Mouse (Mus musculus) G1E (cell line): ENCODE measurements around the gene Ncapd2. TPM values are rescaled to one million over a fixed set of nuclear protein-coding genes. Genes with fewer than 3 reads are reported as not detected.
A peak's percentile ranks its signal among the peaks of the same experiment; 100 is the strongest.

ENCODE experiments used
- ATAC-seq: 2 replicates; pipeline ENCODE4 v1.8.0; 2016; ENCODE audit warnings: mild to moderate bottlenecking; ENCODE audit not compliant: insufficient number of reproducible peaks, poor library complexity, low FRiP score, severe bottlenecking; ENCODE audit errors: extremely low read depth
- DNase-seq: peaks from one replicate; pipeline ENCODE4 v3.0.0; 2012; ENCODE audit warnings: low spot score
- H3K27me3 ChIP-seq: 2 replicates; pipeline ENCODE4 v1.6.1; 2012; ENCODE audit warnings: mild to moderate bottlenecking, low read length, inconsistent platforms; ENCODE audit not compliant: insufficient read depth
- H3K36me3 ChIP-seq: replicated peaks from 2 replicates; pipeline ENCODE3; 2012; ENCODE audit warnings: mild to moderate bottlenecking, inconsistent platforms
- H3K4me1 ChIP-seq: 2 replicates; pipeline ENCODE4 v1.6.1; 2012; ENCODE audit warnings: low read depth, low read length, inconsistent platforms, mixed read lengths; ENCODE audit not compliant: insufficient read depth
- H3K4me3 ChIP-seq: 2 replicates; pipeline ENCODE4 v1.5.1; 2012; ENCODE audit warnings: low read depth, mild to moderate bottlenecking, inconsistent platforms, low read length, moderate library complexity, mixed read lengths
- H3K9me3 ChIP-seq: replicated peaks from 2 replicates; pipeline ENCODE4 v1.6.1; 2012; ENCODE audit warnings: inconsistent platforms
- CTCF ChIP-seq: IDR thresholded peaks from 2 replicates; pipeline ENCODE4 v1.5.1; 2012; ENCODE audit warnings: low read depth, low read length, inconsistent platforms, mixed read lengths
- GATA1 ChIP-seq: IDR thresholded peaks from 2 replicates; pipeline ENCODE4 v1.6.1; 2012; ENCODE audit warnings: borderline replicate concordance, low read length, inconsistent platforms, mixed read lengths
- GATA2 ChIP-seq: IDR thresholded peaks from 2 replicates; pipeline ENCODE4 v1.6.1; 2012; ENCODE audit warnings: low read depth, low read length, inconsistent platforms, borderline replicate concordance
- POLR2AphosphoS5 ChIP-seq: IDR thresholded peaks from 2 replicates; pipeline ENCODE4 v1.6.1; 2012; ENCODE audit warnings: low read depth, low read length, inconsistent platforms; ENCODE audit not compliant: insufficient replicate concordance
- TAL1 ChIP-seq: conservative IDR thresholded peaks from 2 replicates; pipeline ENCODE4 v1.6.1; 2012; ENCODE audit warnings: low read depth, low read length, inconsistent platforms, mixed read lengths
- polyA plus RNA-seq: library from polyadenylated mRNA; stranded (reverse); fragments of >175 nt; gene quantifications from 2 replicates; pipeline ENCODE4 v1.2.3, GENCODE M21; 2012
- total RNA-seq, 2 experiments: library from RNA; stranded (forward) in 1 of 2; stranded (reverse) in 1 of 2; fragments of 200-1000 nt in 1 of 2; fragments of >200 nt in 1 of 2; fragmentation: Nextera tagmentation in 1 of 2; gene quantifications; 2 replicates each; pipeline ENCODE4 v1.2.3; 2014 to 2017

The Ncapd2 gene
- total and polyA plus RNA-seq, 3 experiments, result 243 to 557 (median 269) TPM

GRCm38 (mm10) chr6:125131302-125132156 is 60.0 kb downstream of the Ncapd2 start, which contains the start of gene Nop2:
Gene Nop2, plus strand, starts transcription at chr6:125131909.
- Histone ChIP-seq H3K4me3 (peak within 1 kb of the TSS; percentile 85), H3K27me3 (no peaks in the 10 kb centered on the region), H3K9me3 (no peaks in the 10 kb centered on the region), H3K36me3 (peaks cover 79% of the 10 kb centered on the region), H3K4me1 (peaks cover 52% of the 10 kb centered on the region)
- TF ChIP-seq GATA2 (no peak), POLR2AphosphoS5 (peak; percentile 63), GATA1 (no peak)
- peak; percentile 85 for DNase-seq
- ATAC-seq, result peak; percentile 81

GRCm38 (mm10) chr6:125129710-125130402 is 61.6 kb downstream of the Ncapd2 start:
- TF ChIP-seq POLR2AphosphoS5, result no peak
- no peak for TF ChIP-seq TAL1
- TF ChIP-seq GATA1, result no peak
- TF ChIP-seq CTCF, result no peak
- no peak for TF ChIP-seq GATA2
- ATAC-seq (no peak), DNase-seq (no peak)
- Histone ChIP-seq H3K4me3 (no peak overlapping the region; the same call in 1 of the 2 replicates), H3K4me1 (peaks cover 39% of the 10 kb centered on the region), H3K36me3 (peaks cover 79% of the 10 kb centered on the region), H3K27me3 (no peaks in the 10 kb centered on the region), H3K9me3 (no peaks in the 10 kb centered on the region)

- ATAC-seq, result no peak
- Histone ChIP-seq H3K4me3 (no peak overlapping the region), H3K36me3 (peaks cover 79% of the 10 kb centered on the region)
Measured at GRCm38 (mm10) chr6:125128724-125129123, 62.8 kb downstream of the Ncapd2 start.

GRCm38 (mm10) chr6:125119387-125119786 is 72.1 kb downstream of the Ncapd2 start:
- Histone ChIP-seq H3K4me3 (no peak overlapping the region), H3K4me1 (0 out of 2 replicates have a peak, but pooled peaks cover 2% of the 10 kb centered on the region), H3K36me3 (peaks cover 94% of the 10 kb centered on the region), H3K9me3 (no peaks in the 10 kb centered on the region), H3K27me3 (no peaks in the 10 kb centered on the region)
- no peak for DNase-seq
- no peak for TF ChIP-seq GATA2
- no peak for TF ChIP-seq CTCF
- TF ChIP-seq TAL1, result no peak
- TF ChIP-seq POLR2AphosphoS5, result no peak
- no peak for TF ChIP-seq GATA1
- no peak for ATAC-seq

More at GRCm38 (mm10) chr6:125128724-125129123, 62.8 kb downstream of the Ncapd2 start:
- TF ChIP-seq GATA1 (no peak), GATA2 (no peak), TAL1 (no peak), POLR2AphosphoS5 (no peak)
- no peaks in the 10 kb centered on the region for H3K27me3 ChIP-seq
- no peaks in the 10 kb centered on the region for H3K9me3 ChIP-seq
- DNase-seq, result no peak
- peaks cover 28% of the 10 kb centered on the region for H3K4me1 ChIP-seq

Other genes with a start within 250 kb of the Ncapd2 start
- 123 and 194 TPM in 2 replicates for gene Cops7a, start 226.2 kb downstream of the Ncapd2 start, total RNA-seq (2014; fragmentation: Nextera tagmentation)
- gene Cops7a, start 226.2 kb downstream of the Ncapd2 start, total RNA-seq (2017), result 62.2 and 65.5 TPM in 2 replicates
- 59.2 and 79.0 TPM in 2 replicates for gene Cops7a, start 226.2 kb downstream of the Ncapd2 start, polyA plus RNA-seq
- not detected in 2 replicates for gene Pianp, start 195.0 kb downstream of the Ncapd2 start, total RNA-seq (2014; fragmentation: Nextera tagmentation)
- gene Pianp, start 195.0 kb downstream of the Ncapd2 start, total RNA-seq (2017), result not detected in 2 replicates
- gene Pianp, start 195.0 kb downstream of the Ncapd2 start, polyA plus RNA-seq, result not detected in 2 replicates
- 71.2 and 79.6 TPM in 2 replicates for gene Zfp384, start 182.6 kb downstream of the Ncapd2 start, total RNA-seq (2014; fragmentation: Nextera tagmentation)
- gene Zfp384, start 182.6 kb downstream of the Ncapd2 start, total RNA-seq (2017), result 22.9 and 25.7 TPM in 2 replicates
- 51.7 and 52.8 TPM in 2 replicates for gene Zfp384, start 182.6 kb downstream of the Ncapd2 start, polyA plus RNA-seq
- gene Ing4, start 151.9 kb downstream of the Ncapd2 start, total RNA-seq (2014; fragmentation: Nextera tagmentation), result 36.2 and 37.5 TPM in 2 replicates
- gene Ing4, start 151.9 kb downstream of the Ncapd2 start, total RNA-seq (2017), result 99.6 and 118 TPM in 2 replicates
- gene Ing4, start 151.9 kb downstream of the Ncapd2 start, polyA plus RNA-seq, result 14.3 and 14.6 TPM in 2 replicates
- 11.8 and 16.1 TPM in 2 replicates for gene Acrbp, start 142.0 kb downstream of the Ncapd2 start, total RNA-seq (2014; fragmentation: Nextera tagmentation)
- 4.7 and 8.1 TPM in 2 replicates for gene Acrbp, start 142.0 kb downstream of the Ncapd2 start, total RNA-seq (2017)
- 6.4 and 9.4 TPM in 2 replicates for gene Acrbp, start 142.0 kb downstream of the Ncapd2 start, polyA plus RNA-seq
- 0.83 and 2.3 TPM in 2 replicates for gene Lpar5, start 123.8 kb downstream of the Ncapd2 start, total RNA-seq (2014; fragmentation: Nextera tagmentation)
- gene Lpar5, start 123.8 kb downstream of the Ncapd2 start, total RNA-seq (2017), result 2.4 and 2.6 TPM in 2 replicates
- gene Lpar5, start 123.8 kb downstream of the Ncapd2 start, polyA plus RNA-seq, result 0.83 and 1.4 TPM in 2 replicates
- 235 and 241 TPM in 2 replicates for gene Chd4, start 95.7 kb downstream of the Ncapd2 start, total RNA-seq (2014; fragmentation: Nextera tagmentation)
- gene Chd4, start 95.7 kb downstream of the Ncapd2 start, total RNA-seq (2017), result 326 and 362 TPM in 2 replicates
- 188 and 219 TPM in 2 replicates for gene Chd4, start 95.7 kb downstream of the Ncapd2 start, polyA plus RNA-seq
- gene Nop2, start 59.8 kb downstream of the Ncapd2 start, total RNA-seq (2014; fragmentation: Nextera tagmentation), result 56.9 and 61.0 TPM in 2 replicates
- gene Nop2, start 59.8 kb downstream of the Ncapd2 start, total RNA-seq (2017), result 87.7 and 89.2 TPM in 2 replicates
- 53.4 and 90.0 TPM in 2 replicates for gene Nop2, start 59.8 kb downstream of the Ncapd2 start, polyA plus RNA-seq
- gene Iffo1, start 46.5 kb downstream of the Ncapd2 start, total RNA-seq (2014; fragmentation: Nextera tagmentation), result 20.4 and 25.1 TPM in 2 replicates
- gene Iffo1, start 46.5 kb downstream of the Ncapd2 start, total RNA-seq (2017), result 12.3 and 14.5 TPM in 2 replicates
- 26.9 and 31.7 TPM in 2 replicates for gene Iffo1, start 46.5 kb downstream of the Ncapd2 start, polyA plus RNA-seq
- 10,890 and 12,360 TPM in 2 replicates for gene Gapdh, start 25.2 kb downstream of the Ncapd2 start, total RNA-seq (2014; fragmentation: Nextera tagmentation)
- 2,600 and 3,109 TPM in 2 replicates for gene Gapdh, start 25.2 kb downstream of the Ncapd2 start, total RNA-seq (2017)
- gene Gapdh, start 25.2 kb downstream of the Ncapd2 start, polyA plus RNA-seq, result 26,904 and 30,061 TPM in 2 replicates
- 51.3 and 59.6 TPM in 2 replicates for gene Mrpl51, start 100 bp upstream of the Ncapd2 start, total RNA-seq (2014; fragmentation: Nextera tagmentation)
- gene Mrpl51, start 100 bp upstream of the Ncapd2 start, total RNA-seq (2017), result 143 and 156 TPM in 2 replicates
- 114 and 162 TPM in 2 replicates for gene Mrpl51, start 100 bp upstream of the Ncapd2 start, polyA plus RNA-seq
- gene Vamp1, start 23.9 kb upstream of the Ncapd2 start, total RNA-seq (2014; fragmentation: Nextera tagmentation), result 21.9 and 30.2 TPM in 2 replicates
- 6.1 and 7.9 TPM in 2 replicates for gene Vamp1, start 23.9 kb upstream of the Ncapd2 start, total RNA-seq (2017)
- 1.9 and 2.8 TPM in 2 replicates for gene Vamp1, start 23.9 kb upstream of the Ncapd2 start, polyA plus RNA-seq
- 0.73 and 0.90 TPM in 2 replicates for gene Tapbpl, start 40.2 kb upstream of the Ncapd2 start, total RNA-seq (2014; fragmentation: Nextera tagmentation)
- 1.2 and 1.8 TPM in 2 replicates for gene Tapbpl, start 40.2 kb upstream of the Ncapd2 start, total RNA-seq (2017)
- 1.2 and 1.4 TPM in 2 replicates for gene Tapbpl, start 40.2 kb upstream of the Ncapd2 start, polyA plus RNA-seq
- gene Cd27, start 45.3 kb upstream of the Ncapd2 start, total RNA-seq (2014; fragmentation: Nextera tagmentation), result not detected in 2 replicates
- gene Cd27, start 45.3 kb upstream of the Ncapd2 start, total RNA-seq (2017), result 0.87 TPM in 1 of 2 replicates, not detected in the other
- gene Cd27, start 45.3 kb upstream of the Ncapd2 start, polyA plus RNA-seq, result not detected in 2 replicates
- not detected in 2 replicates for gene Tuba3a, start 94.3 kb upstream of the Ncapd2 start, total RNA-seq (2014; fragmentation: Nextera tagmentation)
- not detected in 2 replicates for gene Tuba3a, start 94.3 kb upstream of the Ncapd2 start, total RNA-seq (2017)
- gene Tuba3a, start 94.3 kb upstream of the Ncapd2 start, polyA plus RNA-seq, result not detected in 2 replicates
- not detected in 2 replicates for gene Ltbr, start 122.2 kb upstream of the Ncapd2 start, total RNA-seq (2014; fragmentation: Nextera tagmentation)
- not detected in 2 replicates for gene Ltbr, start 122.2 kb upstream of the Ncapd2 start, total RNA-seq (2017)
- gene Ltbr, start 122.2 kb upstream of the Ncapd2 start, polyA plus RNA-seq, result 0.03 TPM in 1 of 2 replicates, not detected in the other
- not detected in 2 replicates for gene Scnn1a, start 129.0 kb upstream of the Ncapd2 start, total RNA-seq (2014; fragmentation: Nextera tagmentation)
- 0.06 and 0.16 TPM in 2 replicates for gene Scnn1a, start 129.0 kb upstream of the Ncapd2 start, total RNA-seq (2017)
- gene Scnn1a, start 129.0 kb upstream of the Ncapd2 start, polyA plus RNA-seq, result 0.01 TPM in 1 of 2 replicates, not detected in the other
- gene Tnfrsf1a, start 157.7 kb upstream of the Ncapd2 start, total RNA-seq (2014; fragmentation: Nextera tagmentation), result not detected in 2 replicates
- not detected in 2 replicates for gene Tnfrsf1a, start 157.7 kb upstream of the Ncapd2 start, total RNA-seq (2017)
- 0.04 TPM in 1 of 2 replicates, not detected in the other for gene Tnfrsf1a, start 157.7 kb upstream of the Ncapd2 start, polyA plus RNA-seq
- gene Plekhg6, start 189.1 kb upstream of the Ncapd2 start, total RNA-seq (2014; fragmentation: Nextera tagmentation), result not detected in 2 replicates
- not detected in 2 replicates for gene Plekhg6, start 189.1 kb upstream of the Ncapd2 start, total RNA-seq (2017)
- gene Plekhg6, start 189.1 kb upstream of the Ncapd2 start, polyA plus RNA-seq, result not detected in 2 replicates